Mouse (Mus musculus) adrenal gland, adult 18-20 months (tissue): ENCODE measurements around the gene Moap1. TPM values are rescaled to one million over a fixed set of nuclear protein-coding genes. Genes with fewer than 3 reads are reported as not detected.

Source experiments
- DNase-seq, 2 experiments: peaks; one replicate each; pipeline ENCODE4 v3.0.0; 2021 to 2022; ENCODE audit warnings: low spot score in 2 of 2
- total RNA-seq, 2 experiments: library from RNA; stranded (reverse); gene quantifications; 1 replicate in 1 of 2; 2 replicates in 1 of 2; pipeline ENCODE4 v1.2.3; 2021

Gene Moap1
- total RNA-seq, 2 experiments from 2014 or later: 7.5 to 11.0 TPM

DNA sequence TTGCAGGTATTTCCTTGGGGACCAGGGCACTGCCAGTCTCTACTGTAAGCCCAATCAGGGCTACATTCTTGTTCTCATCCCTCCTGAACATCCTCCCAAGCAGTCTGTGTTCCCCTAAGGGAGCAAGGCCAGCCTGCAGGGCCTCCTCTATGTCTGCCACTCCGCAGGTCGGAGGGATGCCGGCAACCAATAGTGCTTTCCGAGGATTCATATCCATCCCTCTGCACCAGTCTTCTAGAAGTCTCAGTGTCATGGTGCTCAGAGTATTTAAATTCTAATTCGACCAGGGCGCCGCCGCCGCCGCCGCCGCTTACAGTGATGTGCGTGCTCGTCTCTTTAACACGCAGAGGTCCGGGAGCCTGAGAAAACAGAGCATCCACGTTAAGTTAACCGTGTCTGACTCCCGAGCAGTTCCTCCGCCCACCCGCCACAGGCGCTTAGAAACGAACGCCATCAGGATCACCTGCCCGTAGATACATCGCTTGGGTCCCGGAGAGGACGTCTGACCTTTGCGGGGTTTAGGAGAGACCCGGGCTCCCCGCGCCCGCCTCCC lies 349 bp downstream of the Moap1 start:
- DNase-seq: no peak

DNA sequence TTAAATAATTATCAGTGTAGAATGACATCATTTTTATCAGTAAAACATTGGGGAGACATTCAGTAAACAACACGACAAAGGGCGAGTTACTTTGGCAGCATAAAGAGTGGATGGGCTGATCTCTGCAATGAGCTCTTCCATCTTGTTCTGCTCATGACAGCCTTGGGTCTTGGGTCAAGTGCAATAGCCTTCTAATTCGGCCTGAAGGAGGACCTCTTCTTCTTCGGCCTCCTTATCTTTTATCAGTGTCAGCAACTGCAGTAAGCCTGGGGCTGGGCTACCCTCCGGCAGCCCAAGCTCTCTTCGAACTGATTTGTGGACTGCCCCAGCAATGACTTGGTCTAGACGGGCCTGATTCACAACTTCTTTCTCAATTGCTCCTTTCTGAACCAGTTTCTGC lies 1.4 kb downstream of the Moap1 start:
- no peak for DNase-seq

DNA sequence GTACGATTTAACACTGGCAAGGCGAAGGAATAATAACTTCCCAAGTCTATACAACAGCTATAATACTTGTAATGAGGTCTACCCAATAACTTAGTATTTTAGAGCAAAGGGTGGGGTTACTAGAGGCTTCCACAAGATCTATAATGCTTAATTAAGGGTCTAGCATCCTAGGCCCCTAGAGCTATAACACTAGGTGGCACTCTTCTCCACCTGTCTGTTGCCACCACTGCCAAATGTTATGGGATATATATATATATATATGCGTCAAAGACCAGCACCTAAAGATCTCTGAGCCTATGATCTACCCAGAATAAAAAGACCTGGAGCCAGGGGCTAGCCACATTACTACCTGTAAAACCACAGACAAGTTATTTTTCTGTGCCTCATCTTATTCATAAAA lies 3.2 kb downstream of the Moap1 start:
- DNase-seq: no peak

DNA sequence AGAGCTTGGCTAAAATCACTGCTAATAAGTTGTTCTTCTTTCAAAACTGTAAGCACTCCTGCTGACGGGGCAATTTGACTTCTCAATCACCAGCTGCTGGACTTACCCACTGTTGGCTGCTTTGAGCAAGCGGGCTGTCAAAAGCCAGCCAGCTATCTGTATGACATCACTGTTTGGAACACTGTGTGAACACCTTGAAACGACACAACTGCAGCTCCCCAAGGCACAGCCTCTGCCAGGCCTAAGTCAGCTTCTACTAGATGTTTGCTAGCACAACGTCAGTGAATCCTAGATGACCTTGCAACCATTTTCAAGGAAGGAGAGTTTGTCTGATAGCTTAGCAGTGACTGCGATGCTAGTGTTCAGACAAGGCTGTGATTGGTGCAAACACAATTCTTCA lies 4.4 kb downstream of the Moap1 start:
- no peak for DNase-seq

- peak; percentile 55 to 71 for DNase-seq
Observed at GRCm38 (mm10) chr12:102733381-102733780, 10.1 kb downstream of the Moap1 start.

DNA sequence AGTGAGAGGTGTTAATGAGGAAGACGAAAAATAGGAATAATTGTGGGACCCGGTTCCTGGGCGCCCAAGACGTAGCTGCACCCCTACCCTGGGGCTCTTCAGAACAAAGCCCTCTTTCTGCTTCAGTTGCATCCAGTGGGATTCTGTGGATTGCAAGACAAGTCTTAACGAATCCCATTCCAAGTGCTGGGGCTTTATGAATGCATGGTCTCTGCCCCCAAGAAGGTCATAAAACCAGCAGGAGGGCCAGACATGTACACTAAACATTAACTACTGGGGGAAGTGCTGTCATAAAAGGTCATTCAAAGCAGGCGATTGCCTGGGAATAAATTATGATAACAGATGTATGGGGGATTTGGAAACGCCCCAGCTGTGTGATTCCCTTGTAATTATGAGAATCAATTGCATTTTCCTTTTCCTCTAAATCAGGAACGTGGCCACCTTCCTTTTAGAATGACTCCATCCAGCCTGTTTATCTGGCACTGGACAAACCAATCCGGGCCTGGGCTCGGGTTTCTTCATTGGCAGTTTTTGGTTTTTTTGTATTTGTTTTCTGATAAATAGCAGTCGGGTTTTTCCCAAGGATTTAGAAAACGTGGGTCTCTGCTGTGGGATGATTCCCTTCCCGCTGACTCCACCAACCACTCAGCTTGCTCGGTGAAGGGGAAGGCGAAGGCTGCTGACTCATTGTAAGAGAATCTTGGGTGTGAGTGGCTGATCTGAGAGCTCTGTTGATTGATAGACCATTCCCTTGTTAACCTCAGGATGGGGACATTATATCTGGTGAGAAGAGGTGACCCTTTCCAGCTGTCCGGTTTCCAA lies 12.5 kb downstream of the Moap1 start:
- DNase-seq: no peak

- no peak for DNase-seq
Observed at GRCm38 (mm10) chr12:102729855-102730797, 13.3 kb downstream of the Moap1 start.

GRCm38 (mm10) chr12:102725761-102726175 lies 17.7 kb downstream of the Moap1 start:
- DNase-seq: peak; percentile 45 to 50

DNA sequence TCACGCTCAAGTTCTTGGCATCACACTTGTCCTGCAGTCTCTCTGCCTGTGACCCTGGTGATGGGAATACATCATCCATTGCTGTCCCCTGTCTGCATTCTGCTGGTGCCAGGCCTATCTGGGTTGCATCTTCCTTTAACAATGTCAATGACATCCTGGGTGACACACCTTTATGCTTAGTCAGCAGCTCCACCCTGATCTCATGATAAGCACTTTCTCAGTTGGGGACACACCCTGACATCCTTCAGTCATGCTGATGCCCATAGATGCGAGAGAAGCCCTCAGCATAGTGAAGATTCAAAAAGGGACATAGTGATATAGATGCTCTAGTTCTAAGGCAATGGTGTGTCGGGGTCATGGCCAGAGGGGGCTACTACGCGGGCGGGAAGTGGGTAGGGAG lies 18.3 kb downstream of the Moap1 start:
- DNase-seq: no peak

- DNase-seq: no peak
Observed at GRCm38 (mm10) chr12:102723861-102724260, 19.6 kb downstream of the Moap1 start.

DNA sequence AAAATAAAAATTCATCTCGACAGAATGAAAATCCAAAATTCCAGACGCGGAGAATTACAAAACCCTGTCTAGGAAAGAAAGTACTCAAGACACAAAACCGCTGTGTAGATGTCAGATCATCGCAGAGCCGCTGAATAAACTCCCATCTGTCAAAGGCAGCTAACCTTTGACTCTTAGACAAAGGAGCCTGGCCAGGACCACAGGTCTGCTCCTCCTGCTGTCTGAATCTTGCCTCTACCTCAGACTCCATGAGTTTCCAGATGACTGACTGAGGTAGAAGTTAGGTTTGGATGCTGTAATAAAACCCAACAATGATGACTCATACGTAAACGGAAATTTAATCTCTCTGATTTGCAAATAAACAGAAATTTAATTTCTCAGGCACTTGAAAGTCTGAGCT lies 20.5 kb downstream of the Moap1 start:
- DNase-seq: no peak

DNA sequence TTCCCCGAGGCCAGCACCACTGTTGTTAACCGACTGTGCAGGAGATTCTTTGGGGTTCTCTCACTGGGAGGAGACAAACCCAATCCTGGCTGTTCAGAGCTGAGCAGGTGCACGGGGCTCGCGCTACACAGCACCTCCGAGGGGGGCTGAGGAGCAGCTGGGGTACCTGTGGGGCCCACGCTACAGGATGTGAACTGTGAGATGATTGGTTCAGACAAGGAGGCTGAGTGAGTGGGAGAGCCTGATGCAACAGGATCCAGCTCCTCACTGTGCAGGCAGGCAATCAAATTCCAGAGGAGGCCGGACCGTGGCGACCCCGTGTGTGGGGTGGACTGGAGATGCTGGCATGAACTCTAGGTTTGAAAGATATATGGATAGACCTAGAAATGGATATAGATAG lies 21.0 kb downstream of the Moap1 start:
- no peak for DNase-seq

GRCm38 (mm10) chr12:102719552-102720315 lies 23.7 kb downstream of the Moap1 start:
- no peak for DNase-seq

DNA sequence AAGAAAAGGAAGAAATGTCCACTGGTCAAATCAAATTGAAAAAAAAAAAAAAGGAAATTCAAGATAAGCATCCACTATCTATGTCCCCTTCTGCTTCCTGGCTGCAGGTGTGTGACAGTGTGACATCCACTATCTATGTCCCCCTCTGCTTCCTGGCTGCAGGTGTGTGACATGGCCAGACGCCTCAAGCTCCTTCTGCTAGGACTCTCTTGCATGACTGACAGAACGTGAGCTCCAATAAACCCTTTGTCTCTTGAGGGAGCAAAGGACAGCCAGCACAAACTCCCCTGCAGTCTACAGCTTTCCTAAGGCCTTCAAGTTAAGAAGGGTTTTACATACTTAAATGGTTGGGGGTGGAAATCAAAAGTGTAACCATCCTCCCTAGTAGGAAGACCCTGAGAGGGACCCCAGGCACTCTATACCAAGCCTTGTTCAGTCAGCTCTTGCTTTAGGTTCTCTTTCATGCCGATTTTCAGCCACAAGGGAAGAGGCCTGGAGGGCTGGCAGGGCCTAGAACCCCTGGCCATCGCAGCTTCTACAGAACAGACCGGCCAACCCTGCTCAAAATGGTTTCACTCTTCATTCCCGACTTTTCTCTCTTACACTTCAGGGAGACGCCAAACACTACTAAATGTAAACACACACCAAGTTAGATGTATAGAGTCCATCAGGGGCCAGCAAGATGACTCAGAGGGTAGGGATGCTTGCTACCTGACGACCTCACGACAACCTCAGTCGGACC lies 28.6 kb downstream of the Moap1 start:
- no peak for DNase-seq

- no peak for DNase-seq
Observed at GRCm38 (mm10) chr12:102714116-102714515, 29.3 kb downstream of the Moap1 start.

GRCm38 (mm10) chr12:102713153-102713865 lies 30.2 kb downstream of the Moap1 start:
- DNase-seq: no peak

GRCm38 (mm10) chr12:102710851-102711375 lies 32.5 kb downstream of the Moap1 start:
- DNase-seq: no peak

DNA sequence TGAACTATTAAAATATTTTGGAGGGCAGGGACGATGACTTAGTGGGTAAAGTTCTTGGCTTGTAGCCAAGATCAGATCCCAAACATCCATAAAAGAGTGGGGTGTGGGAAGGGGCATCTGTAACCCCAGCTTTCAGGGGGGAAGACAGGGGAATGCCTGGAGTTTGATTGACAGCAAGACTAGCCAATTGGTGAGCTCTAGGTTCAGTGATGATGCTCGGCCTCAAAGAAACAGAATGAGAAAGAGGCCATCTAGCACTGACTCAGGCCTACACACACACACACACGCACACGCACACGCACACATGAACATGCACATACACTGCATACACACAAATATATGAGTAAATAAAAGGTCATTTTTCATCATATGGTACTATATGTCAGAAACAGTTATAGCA lies 33.6 kb downstream of the Moap1 start:
- no peak for DNase-seq

DNA sequence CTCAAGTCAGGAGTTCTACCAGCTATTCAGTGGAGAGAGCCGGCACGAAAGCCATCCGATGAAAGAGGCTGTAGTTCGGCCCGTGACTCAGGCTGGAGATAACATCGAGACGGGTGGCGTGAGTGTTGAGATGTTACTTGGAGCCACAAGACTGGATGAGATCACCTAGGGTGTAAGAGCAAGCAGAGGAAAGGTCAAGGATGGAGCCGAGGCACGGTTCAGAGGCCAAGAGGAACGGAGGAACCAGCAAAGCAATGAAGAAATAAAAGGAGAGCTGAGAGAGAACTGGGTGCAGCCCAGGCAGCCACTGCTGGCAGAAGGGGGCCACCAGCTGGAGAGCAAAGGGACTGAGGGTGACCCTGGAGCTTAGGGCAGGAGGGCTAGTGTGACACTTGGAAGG lies 35.2 kb downstream of the Moap1 start:
- peak in 1 of 2 experiments; percentile 49 for DNase-seq
